Mouse (Mus musculus) adrenal gland, postnatal 4 days (tissue): ENCODE data around the gene Gm15557. TPM values are rescaled to one million over a fixed set of nuclear protein-coding genes. Genes with fewer than 3 reads are reported as not detected.
"Not testable (repeated sequence)": the region's sequence is repeated elsewhere in the genome, so short reads cannot be mapped to it uniquely, and the experiment has no call there.

Experiments used
- DNase-seq, 2 experiments: peaks; one replicate each; pipeline ENCODE4 v3.0.0; 2021 to 2022; ENCODE audit warnings: low spot score in 2 of 2, mixed read lengths in 2 of 2
- long read RNA-seq, 2 experiments: library from polyadenylated mRNA; stranded (forward); transcript quantifications; one replicate each; pipeline ENCODE4 v2.0.0; 2021
- total RNA-seq, 2 experiments: library from RNA; stranded (reverse); gene quantifications; 2 replicates each; pipeline ENCODE4 v1.2.3; 2021

Gene Gm15557
- not detected for total RNA-seq
- long read RNA-seq, experiment 1 = 0 reads
- long read RNA-seq, experiment 2, partial matches to known transcripts = 0 of 1 reads
- long read RNA-seq, experiment 2, other reads (novel, unspliced or antisense) = 1 of 1 reads

DNA sequence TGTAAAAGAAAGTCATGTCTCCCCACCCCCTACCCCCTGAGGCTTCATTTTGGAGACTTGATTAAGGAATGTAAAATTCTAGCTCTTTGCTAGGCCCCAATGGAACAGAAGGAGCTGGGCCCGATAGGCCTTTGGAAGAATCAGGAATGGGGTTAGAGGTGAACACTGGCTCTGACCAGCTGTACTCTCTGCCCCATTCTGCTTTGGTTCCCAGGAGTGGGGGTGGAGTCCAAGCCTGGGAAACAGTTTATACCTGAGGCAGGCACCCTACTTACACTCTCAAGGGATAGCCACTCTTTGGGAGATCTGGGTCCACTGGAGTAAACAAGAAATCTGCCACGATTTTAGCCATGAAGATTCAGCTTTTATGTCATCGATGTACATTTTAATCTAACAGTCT lies at the start of gene Gm15557:
Gene Gm15557, plus strand, starts transcription at position 48 of the 400 bp plus-strand sequence.
- no peak for DNase-seq

DNA sequence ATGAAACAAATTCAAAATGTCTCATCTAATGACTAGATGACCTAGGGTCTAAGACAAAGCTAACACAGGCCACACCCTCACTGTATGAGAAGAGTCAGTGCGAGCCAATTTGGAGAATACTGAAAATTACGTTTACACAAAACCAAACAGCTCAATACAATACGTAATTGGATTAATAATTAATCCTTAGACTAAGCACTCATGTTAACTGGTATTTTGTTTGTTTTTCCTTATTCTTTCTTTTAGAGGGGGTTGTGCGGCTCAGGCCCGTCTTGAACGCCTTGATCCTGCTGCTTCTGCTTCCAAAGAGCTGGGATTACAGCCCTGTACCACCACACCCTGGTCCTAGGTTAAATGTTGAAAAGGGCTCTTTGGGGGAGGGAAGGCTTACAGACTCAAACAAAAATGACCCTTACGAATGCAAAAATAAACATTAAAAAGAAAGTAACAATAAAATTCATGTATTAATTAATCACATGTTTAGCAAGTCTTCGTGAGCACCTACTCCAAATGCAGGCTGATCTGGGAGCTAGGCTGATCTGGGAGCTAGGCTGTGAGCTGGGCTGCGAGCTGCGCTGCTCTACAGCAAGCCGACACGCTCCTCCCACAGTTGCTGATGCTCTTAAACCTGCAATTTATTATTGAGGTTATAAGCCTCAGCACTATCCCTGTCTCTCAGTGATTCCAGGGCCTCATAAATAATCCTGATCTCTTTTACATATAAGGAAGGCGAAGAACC lies 46.1 kb upstream of the Gm15557 start:
- DNase-seq = no peak

GRCm38 (mm10) chr2:155895046-155895735 lies 45.3 kb upstream of the Gm15557 start:
- DNase-seq = no peak

DNA sequence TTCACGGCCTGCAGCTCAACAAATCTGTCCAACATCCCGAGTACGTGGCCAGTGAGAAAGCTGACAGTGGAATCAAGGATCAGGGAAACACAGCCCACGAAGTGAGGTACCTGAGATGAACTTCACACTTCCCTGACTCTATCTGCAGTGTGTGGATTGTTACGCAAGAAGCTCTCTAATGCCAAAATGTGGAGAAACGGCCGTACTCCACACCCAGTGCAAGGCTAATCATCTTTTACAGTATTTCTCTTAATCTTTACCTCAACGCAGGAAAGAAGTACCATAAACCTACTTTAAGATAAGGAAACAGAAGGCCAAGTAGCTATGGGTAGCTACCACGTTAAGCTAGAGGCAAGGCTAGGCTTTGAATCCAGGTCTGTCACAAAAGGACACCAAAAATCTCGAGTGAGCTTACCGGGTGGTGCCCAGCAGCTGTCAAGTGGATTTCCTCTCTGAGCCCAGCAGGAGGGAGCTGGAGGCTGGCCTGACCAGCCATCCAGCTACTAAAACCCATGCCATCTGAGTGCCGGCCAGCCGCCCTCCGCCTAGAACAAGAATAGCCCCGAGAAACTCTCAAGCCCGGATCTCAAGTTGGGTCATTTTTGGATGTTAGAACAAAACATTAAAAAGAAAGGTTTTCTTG lies 37.4 kb upstream of the Gm15557 start:
- DNase-seq = no peak

- DNase-seq = no peak
Measured at GRCm38 (mm10) chr2:155903632-155904008, 36.9 kb upstream of the Gm15557 start.

- DNase-seq = no peak
Measured at GRCm38 (mm10) chr2:155914684-155915083, 25.8 kb upstream of the Gm15557 start.

DNA sequence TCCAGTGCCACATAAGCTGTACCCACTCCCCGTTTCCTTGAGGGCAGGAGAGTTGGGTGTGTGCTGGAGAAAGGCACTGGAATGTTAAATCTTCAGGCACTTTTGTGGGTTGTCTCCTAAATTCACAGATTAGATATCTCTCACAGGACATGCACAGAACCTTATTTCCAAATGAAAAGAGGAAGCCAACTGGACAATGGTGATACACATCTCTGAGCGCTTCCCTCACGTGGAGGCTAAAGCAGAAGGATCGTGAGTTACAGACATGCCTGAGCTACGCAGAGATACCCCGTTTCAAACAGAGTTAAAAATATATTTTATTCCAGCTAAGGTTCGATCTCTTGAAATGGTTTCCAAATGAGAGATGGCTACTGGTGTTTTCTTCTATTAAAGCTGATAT lies 17.4 kb upstream of the Gm15557 start:
- DNase-seq = no peak

- not testable (repeated sequence) for DNase-seq
Measured at GRCm38 (mm10) chr2:155925213-155925612, 15.3 kb upstream of the Gm15557 start.

GRCm38 (mm10) chr2:155928711-155929345 lies 11.7 kb upstream of the Gm15557 start:
- no peak for DNase-seq

- peak; percentile 68 to 87 for DNase-seq
Measured at GRCm38 (mm10) chr2:155929531-155930442, 10.7 kb upstream of the Gm15557 start, which contains the start of gene Uqcc1. TSS of gene Uqcc1 (minus strand) at chr2:155930310.

- DNase-seq = no peak
Measured at GRCm38 (mm10) chr2:155939897-155940529, 515 bp upstream of the Gm15557 start.

DNA sequence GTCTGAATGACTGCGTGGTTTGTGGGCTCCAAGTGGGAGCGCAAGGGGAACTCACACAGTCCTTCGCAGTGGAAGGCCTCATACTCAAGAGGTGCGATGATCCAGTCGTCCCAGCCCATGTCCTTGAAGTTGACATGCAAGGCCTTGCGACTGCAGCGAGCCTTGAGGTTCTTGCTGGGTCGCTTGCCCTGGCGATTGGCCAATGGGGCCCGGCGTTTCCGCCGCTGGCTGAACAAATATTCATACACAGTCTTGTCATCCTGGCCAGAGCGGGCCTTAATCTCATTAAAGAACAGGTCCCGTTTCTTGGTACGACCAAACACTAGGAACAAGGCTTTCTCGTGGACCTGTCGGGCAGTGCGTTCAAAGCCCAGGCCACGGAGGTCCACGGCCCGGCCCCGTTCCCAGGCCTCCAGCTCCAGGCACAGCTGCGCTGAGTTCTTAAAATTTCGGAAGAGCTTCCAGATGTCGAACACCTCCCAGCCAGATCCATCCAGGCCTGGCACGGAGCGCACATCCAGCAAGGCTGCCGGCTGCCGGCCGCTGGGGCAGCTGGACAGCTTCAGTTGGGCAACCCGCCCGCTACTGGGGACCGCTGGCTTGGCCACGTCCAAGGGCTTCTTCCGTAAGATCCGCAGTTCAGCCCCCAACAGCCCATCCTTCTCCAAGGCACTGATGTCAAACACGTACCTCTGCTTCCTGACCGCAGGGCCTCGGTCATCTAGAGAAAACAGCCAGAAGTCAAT lies 1.3 kb downstream of the Gm15557 start:
- DNase-seq = peak; percentile 38 to 55

DNA sequence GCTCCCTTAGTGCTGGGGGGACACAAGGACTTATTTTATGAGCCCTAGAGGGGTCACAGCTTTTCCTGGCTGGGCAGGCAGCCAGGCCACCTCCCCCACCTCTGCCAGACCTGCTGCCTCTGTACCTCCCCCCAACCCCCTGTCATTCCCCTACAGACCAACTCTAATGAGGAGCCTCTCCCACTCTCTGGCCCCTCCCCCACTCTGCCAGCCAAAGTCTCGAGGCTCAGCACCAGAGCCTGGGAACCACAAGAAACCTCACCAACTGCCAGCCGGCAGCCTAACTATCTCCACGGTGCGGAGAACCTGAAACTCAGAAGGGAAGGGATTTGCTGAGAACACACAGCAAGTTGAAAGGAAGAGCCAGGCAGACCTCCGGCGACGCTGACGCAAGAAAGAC lies 2.9 kb downstream of the Gm15557 start:
- no peak for DNase-seq

GRCm38 (mm10) chr2:155944685-155945084 lies 4.2 kb downstream of the Gm15557 start:
- DNase-seq = no peak

GRCm38 (mm10) chr2:155945124-155945523 lies 4.6 kb downstream of the Gm15557 start, which contains the start of gene Gdf5:
TSS of gene Gdf5 (minus strand) at chr2:155945367.
- no peak for DNase-seq

- no peak for DNase-seq
Measured at GRCm38 (mm10) chr2:155945580-155945979, 5.1 kb downstream of the Gm15557 start.

GRCm38 (mm10) chr2:155946069-155946468 lies 5.5 kb downstream of the Gm15557 start:
- peak; percentile 66 for DNase-seq

DNA sequence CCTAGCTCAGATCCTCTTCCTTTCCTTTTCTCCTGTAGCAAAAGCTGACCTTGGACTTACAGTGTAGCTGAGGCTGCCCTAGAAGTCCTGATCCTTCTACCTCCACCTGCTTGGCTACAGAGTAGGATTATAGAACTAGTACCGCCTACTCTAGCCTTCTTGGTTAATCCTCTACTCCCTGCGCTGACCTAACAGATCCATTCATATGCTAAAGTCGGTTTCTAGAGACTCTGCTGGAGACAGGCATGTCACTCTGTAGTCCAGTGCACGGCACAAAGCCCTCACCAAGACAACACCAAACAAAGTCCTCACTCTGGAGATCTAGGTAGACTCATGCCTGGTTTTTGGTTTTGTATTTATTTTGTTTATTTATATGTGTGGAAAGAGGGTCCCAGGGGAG lies 6.0 kb downstream of the Gm15557 start:
- no peak for DNase-seq

DNA sequence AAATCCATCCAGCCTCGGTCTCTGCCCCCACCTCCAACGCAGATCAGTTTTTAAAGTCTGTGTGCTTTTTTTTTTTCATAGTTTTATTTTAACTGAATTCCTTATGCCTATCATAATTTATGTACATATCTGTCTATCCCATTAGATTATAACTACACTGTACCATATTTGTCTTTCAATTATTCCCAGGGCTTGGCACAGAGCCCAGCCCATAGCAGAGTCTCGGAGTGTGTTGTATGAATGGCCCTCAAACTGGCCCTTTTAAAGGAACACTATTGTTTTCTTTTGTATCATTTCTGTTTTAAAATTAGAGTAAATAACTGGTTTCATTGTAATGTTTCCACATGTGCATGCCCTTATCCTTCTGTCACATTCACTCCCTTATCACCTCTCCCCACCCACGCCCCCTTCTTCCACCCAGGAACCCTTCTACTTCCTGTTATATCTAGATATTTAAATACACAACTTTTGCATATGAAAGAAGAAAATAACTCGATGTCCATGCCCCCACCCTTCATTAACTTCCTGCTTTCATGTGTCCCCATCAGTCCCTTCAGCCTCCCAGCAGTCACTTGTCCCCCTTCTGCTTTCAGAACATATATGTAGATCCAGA lies 7.0 kb downstream of the Gm15557 start:
- DNase-seq = no peak
